Mouse (Mus musculus): ENCODE measurements around the gene Acvr2a. TPM values are rescaled to one million over a fixed set of nuclear protein-coding genes. Genes with fewer than 3 reads are reported as not detected.
"Not testable (repeated sequence)": the region's sequence is repeated elsewhere in the genome, so short reads cannot be mapped to it uniquely, and the experiment has no call there.

Acvr2a gene
- total RNA-seq, 2 experiments from 2014 or later: 39.9 to 41.9 TPM

DNA sequence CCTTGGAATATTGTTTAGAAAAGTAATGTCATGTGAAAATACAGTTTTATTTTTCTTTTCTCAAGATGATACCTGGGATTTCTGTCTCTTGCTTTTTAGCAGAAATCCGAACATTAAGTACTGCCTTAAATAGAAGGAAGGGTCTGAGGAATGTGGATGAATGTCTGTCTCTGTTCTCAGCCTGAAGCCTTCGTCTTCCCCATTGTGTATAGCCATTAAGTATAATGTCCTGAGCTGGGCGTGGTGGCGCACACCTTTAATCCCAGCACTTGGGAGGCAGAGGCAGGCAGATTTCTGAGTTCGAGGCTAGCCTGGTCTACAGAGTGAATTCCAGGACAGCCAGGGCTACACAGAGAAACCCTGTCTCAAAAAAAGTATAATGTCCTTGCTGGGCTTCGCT, 51.7 kb downstream of the Acvr2a start:
- DNase-seq (ENCODE audit: low spot score in 2 of 2): not testable (repeated sequence)

DNA sequence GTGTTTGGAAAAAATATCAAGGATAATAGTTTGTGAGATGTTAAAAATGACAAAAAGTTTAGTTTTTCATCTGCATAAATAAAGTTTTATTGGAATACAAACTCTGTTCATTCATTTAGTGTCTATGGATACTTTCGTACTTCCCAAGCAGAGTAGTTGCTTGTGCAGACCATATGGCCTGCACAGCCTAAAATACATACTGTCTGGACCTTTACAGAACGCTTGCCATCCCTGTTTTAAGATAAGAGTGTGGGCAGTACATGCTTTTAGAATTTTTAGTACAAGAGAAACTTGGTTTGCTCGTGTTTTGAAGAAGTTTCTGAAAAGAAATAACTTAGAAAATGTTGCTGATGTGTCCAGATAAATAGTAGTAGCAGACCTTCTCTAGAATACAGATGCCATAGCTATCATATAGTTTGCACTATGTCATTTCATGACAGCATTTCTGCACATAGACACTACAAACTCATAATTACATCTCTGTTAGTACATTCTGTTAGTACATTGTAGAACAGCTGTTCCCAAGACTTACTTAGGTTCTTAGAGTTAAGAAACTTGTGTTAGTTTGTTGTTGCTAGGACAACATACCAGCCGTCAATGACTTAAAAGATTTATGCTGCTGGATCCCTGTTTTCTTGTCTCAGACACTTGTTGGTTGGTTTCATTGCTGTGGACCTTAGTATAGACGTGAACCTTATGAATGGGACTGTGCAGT, 54.4 kb downstream of the Acvr2a start:
- peak in 1 of 2 experiments; percentile 19 for DNase-seq (ENCODE audit: low spot score in 2 of 2)

DNA sequence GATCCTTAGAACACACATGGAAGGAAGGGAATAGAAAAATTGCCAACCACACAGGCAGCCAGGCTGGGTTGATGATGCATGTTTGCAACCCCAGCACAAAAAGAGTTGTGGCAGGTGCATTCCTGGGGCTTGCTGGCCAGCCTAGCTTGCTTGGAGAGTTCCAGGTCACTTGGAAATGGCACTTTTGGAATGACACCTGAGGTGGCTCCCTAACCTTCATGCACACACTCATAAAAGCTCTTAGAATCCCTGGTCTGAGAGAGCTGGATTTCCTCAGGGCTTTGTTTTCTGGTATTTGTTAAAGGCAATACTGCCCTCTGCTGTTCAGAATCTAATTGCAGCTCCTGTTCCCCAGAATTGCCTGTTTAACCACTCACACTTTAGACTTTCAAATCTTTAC, 72.0 kb downstream of the Acvr2a start:
- peak; percentile 66 to 71 for DNase-seq (ENCODE audit: low spot score in 2 of 2)

DNA sequence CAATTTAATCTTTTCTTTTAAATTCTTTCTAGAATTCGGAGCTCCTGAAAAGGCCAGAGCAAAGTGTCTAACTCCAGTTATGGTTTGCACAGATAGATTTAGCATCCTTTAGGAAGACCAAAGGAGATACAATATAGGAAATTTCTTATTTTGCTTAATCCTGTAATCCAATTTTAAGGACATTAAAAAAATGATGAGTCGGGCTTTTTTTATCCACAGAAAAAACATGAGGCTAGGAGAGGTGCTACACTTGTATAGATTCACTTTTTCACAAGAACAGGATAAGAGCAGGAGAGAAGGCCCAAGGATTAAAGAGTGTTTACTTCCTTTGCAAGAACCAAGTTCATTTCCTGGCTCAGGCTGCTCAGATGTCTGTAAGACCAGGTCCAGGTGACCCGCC, 81.3 kb downstream of the Acvr2a start:
- no peak for DNase-seq (ENCODE audit: low spot score in 2 of 2)

DNA sequence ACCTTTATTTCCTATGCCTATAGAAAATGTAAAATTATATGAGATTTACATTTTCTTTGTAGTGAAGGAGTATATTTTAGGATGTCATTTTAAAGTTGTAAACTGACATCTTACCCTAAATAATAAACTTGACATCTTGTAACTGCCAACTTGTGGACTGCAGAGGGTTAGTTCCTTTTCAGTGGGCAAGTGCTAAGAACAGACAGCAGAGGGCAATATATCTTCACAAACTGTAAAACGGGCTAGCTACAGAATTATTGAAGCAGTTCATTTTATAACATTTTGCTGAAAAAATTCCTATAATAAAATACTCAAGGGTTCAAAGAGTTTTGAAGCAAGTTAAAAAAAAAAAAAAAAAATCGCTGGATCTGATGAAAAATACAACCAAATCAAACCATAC, 95.0 kb downstream of the Acvr2a start:
- DNase-seq (ENCODE audit: low spot score in 2 of 2): no peak

DNA sequence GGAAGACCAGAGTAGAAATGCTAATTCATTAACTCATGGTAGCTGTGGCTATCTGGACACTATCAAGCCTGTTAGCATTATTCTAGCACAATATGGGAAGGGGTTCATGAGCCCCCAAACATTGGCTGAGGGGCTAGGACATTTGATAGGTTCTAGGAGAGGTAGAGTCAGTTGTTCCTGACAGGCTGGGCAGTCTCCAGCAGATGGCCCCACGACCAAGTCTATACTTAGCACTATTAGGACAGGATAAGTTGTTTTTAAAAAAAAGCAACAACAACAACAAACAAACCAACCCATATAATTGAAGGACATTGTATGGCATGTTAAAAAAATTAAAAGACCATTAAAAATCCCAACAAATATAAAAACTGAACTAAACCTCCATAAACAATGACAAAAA, 100.3 kb downstream of the Acvr2a start:
- DNase-seq (ENCODE audit: low spot score in 2 of 2): no peak

DNA sequence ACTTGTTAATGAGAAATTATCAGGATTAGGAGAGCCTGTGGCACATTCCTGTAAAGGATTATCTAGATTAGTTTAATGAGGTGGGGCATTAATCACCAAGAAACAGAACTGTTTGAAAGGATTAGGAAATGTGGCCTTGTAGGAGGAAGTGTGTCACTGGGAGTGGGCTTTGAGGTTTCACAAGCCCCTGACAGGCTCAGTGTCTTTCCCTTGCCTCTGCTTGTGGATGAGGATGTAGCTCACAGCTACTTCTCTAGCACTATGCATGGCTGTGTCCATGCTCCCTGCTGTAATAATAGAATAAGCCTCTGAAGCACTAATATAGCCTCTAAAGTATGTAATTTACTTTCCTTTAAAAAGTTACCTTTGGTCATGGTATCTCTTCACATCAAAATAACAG, 101.9 kb downstream of the Acvr2a start:
- DNase-seq (ENCODE audit: low spot score in 2 of 2): no peak

DNA sequence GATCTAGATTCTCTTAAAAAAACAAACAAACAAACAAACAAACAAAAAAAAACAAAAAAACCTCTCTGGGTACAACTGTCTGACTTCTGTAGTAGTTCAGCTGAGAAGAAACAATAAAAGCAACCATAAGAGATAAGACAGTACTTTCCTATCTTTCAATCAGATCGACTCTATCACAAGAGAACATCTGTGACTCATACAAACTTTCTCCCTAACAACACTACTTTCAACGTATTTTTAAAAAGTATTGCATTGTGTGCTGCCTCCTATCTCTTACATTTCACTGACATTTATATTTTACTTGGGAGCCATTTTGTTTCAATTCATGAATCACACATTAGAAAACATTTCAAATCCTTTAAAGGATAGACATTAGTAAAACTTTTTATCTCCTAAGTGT, 121.1 kb downstream of the Acvr2a start:
- no peak for DNase-seq (ENCODE audit: low spot score in 2 of 2)

DNA sequence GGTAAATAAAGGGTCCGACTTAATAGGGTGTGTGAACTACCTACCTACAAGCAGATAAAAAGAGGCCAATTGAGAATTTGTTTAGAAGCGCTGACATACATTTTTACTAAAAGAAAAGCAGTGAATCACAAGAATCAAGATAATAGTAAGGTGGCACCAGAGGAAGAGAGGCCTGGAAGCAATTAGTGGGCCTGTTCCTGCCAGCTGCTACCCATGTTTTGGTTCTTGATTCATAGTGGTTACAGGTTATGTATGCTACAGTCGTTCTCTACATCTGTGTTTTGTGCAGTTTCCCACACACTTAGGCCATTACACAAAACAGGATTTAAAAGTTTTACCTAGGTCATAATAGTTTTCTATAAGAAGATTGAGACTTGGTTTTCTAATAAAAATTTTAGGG, 133.9 kb downstream of the Acvr2a start:
- DNase-seq (ENCODE audit: low spot score in 2 of 2): no peak

DNA sequence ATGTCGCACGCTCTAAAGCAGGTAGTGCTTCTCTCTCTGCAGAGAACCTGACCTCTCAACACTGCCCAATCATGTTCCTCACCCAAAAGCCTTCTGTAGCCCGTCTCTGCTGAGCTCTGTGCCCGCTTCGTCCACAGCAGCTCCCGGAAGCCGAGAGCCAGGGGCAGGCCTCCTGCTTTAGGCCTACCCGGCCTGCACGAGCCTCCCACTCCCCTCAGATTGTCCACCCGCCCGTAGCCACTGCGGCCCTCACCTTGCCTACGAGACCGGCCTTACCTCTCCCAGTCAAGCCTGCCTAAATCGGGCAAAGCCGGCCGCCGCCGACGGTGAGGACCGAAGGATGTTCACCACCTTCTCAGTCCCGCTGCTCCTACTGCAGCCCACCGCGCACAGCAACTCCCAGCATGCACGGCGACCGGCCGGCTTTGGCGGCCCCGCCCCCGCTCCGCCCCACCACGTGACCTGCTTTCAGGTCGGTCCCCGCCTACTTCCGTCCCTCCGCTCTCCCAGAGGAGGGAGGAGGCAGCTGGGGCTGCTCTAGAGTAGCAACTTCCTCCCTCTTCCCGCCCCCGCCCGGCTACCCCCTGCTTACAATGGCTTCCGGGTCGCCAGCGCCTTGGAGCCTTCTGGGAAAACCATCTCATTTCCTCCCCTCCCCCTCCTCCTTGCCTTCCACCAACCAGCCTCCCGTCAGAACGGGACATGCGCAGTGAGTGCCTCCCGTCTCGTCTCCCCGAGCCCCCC, 135.1 kb downstream of the Acvr2a start, which contains the start of gene Mbd5:
TSS of gene Mbd5 (plus strand) at position 668 of the 744 bp plus-strand sequence.
- DNase-seq (ENCODE audit: low spot score in 2 of 2): peak; percentile 98 to 99

DNA sequence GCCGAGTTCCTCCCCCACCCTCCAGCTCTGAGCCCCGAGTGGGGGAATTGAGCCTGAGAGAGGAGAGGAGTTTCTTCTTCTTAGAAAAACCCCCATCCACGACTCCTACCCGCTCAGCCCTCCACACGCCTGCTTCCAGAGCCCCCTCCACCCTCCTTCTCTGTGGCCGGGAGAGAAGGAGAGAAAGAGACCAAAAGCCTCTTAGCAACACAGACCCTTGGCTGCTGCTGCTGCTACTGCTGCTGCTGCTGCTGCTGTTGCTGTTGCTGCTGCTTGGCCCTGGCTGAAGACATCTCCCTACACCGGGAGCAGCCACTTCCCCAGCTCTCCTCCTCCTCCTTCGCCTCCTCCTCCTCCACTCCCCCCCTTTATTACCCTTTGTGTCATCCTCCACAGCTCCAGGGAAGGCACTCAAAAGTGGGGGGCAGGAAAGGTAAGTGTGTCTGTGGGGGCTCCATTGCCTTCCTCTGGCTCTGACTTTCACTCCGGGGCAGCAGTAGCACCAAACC, 135.9 kb downstream of the Acvr2a start:
- peak; percentile 36 to 39 for DNase-seq (ENCODE audit: low spot score in 2 of 2)

DNA sequence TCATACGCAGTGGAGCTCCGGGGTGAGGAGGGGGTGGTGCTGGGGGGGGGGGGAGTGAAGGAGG, 136.2 kb downstream of the Acvr2a start, which contains the start of gene Orc4:
TSS of gene Orc4 (minus strand) at position 26 of the 64 bp plus-strand sequence.
- no peak for DNase-seq (ENCODE audit: low spot score in 2 of 2)

DNA sequence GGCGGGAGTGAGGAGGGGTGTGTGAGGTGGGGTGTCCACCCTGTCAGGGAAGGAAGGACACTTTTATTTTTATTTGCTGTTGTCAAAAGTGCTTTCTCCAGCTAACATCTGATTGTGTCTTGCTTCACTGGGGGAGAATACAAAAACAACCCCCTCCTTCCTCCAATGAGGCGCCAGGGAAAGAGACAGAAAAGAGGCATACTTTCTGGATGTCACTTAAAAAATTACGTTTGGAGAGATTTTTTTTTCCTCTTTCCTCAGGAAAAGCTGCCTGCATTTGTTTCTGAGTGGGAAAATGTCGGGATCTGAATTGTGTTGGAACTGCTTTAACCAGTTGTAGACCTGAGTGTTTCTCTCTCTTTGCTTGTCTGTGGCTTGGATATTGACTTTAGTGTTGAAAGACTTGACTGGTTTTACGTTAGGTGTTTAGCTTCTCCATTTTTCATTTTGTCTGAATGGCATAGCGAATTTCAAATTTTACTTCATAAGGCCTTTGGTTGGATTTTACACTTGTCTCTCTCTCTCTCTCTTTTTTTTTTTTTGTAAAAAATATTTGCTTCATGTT, 136.5 kb downstream of the Acvr2a start:
- DNase-seq (ENCODE audit: low spot score in 2 of 2): no peak

Other genes starting within 250 kb of the Acvr2a start
- 100 to 1,000 TPM; 111 to 119 TPM for gene Mbd5, start 135.4 kb downstream of the Acvr2a start, total RNA-seq (2021)
- 10 to 100 TPM; 70.2 to 77.4 TPM for gene Orc4, start 136.2 kb downstream of the Acvr2a start, total RNA-seq (2021)